Mouse (Mus musculus): ENCODE measurements around the gene 1110065P20Rik. TPM values are rescaled to one million over a fixed set of nuclear protein-coding genes. Genes with fewer than 3 reads are reported as not detected.

Gene 1110065P20Rik
- polyA plus RNA-seq, 1 experiment, result 14.7 TPM

DNA sequence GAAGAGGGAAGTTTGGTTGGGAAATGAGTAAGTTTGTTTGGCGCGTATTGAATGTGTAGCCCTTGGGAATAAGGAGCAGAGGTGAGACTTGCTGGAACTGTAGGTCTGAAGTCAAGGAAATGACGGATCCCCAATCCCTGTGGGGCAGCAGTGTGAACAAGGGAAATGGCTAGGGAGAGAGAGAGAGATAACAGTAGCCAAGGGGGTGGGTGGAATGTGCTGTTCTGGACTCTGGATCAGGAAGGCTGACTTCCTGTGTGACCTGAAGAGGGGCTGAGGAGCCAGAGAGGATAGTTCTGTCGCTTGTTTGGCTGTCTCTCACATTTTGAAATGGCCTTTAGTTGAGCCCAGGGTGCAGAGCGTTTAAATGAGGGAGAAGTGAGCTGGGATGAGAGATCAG is 42.5 kb downstream of the 1110065P20Rik start:
- no peak for TF ChIP-seq POLR2A (IDR thresholded peaks at IDR 0.05; ENCODE audit: low read depth, low read length)
- TF ChIP-seq CTCF (IDR thresholded peaks at IDR 0.05; ENCODE audit: extremely low read depth, insufficient read depth, insufficient read length, insufficient replicate concordance), result no peak
- H3K4me1 ChIP-seq (ENCODE audit: control insufficient read depth, insufficient read depth, insufficient read length), result no peaks in the 10 kb centered on the region
- no peak overlapping the region for H3K27ac ChIP-seq (ENCODE audit: insufficient read depth, low read length)
- H3K36me3 ChIP-seq (ENCODE audit: control insufficient read depth, insufficient read depth, low read length), result peaks cover 12% of the 10 kb centered on the region
- no peaks in the 10 kb centered on the region for H3K27me3 ChIP-seq (ENCODE audit: control insufficient read depth, insufficient read depth, low read length)
- WGBS, result 84% methylated on average over 5 of the region's 5 CpGs
- H3K4me3 ChIP-seq (ENCODE audit: extremely low read depth, insufficient read depth, insufficient read length), result no peak overlapping the region
- DNase-seq (ENCODE audit: low read depth in 1 of 2, low spot score in 2 of 2), result no peak

DNA sequence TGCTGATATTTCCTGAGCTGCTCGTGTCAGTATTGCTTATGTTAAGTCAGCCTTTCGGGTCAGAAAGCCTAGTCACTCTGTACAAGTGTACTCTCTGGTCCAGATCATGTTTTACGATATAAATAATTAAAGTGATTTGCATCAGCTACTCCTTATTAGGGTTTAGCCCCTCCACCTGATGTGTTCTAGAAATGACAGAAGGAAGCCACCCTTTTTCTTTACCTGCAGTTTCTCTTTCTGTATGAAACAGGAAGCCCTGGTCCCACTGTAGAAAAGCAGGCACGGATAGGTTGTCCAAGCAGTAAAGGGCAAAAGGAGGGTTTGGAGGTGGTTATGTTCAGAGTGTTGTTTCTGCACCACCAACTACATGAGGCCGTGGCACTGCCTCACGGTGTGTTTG is 47.6 kb downstream of the 1110065P20Rik start:
- Histone ChIP-seq H3K27ac (ENCODE audit: insufficient read depth, low read length) (no peak overlapping the region), H3K36me3 (ENCODE audit: control insufficient read depth, insufficient read depth, low read length) (peaks cover 12% of the 10 kb centered on the region), H3K27me3 (ENCODE audit: control insufficient read depth, insufficient read depth, low read length) (no peaks in the 10 kb centered on the region), H3K4me3 (ENCODE audit: extremely low read depth, insufficient read depth, insufficient read length) (no peak overlapping the region), H3K4me1 (ENCODE audit: control insufficient read depth, insufficient read depth, insufficient read length) (peaks cover 3% of the 10 kb centered on the region; the same call in 1 of the 2 replicates)
- no peak for TF ChIP-seq POLR2A (IDR thresholded peaks at IDR 0.05; ENCODE audit: low read depth, low read length)
- no peak for TF ChIP-seq CTCF (IDR thresholded peaks at IDR 0.05; ENCODE audit: extremely low read depth, insufficient read depth, insufficient read length, insufficient replicate concordance)
- WGBS, result 52% methylated on average over 6 of the region's 6 CpGs
- DNase-seq (ENCODE audit: low read depth in 1 of 2, low spot score in 2 of 2), result no peak

DNA sequence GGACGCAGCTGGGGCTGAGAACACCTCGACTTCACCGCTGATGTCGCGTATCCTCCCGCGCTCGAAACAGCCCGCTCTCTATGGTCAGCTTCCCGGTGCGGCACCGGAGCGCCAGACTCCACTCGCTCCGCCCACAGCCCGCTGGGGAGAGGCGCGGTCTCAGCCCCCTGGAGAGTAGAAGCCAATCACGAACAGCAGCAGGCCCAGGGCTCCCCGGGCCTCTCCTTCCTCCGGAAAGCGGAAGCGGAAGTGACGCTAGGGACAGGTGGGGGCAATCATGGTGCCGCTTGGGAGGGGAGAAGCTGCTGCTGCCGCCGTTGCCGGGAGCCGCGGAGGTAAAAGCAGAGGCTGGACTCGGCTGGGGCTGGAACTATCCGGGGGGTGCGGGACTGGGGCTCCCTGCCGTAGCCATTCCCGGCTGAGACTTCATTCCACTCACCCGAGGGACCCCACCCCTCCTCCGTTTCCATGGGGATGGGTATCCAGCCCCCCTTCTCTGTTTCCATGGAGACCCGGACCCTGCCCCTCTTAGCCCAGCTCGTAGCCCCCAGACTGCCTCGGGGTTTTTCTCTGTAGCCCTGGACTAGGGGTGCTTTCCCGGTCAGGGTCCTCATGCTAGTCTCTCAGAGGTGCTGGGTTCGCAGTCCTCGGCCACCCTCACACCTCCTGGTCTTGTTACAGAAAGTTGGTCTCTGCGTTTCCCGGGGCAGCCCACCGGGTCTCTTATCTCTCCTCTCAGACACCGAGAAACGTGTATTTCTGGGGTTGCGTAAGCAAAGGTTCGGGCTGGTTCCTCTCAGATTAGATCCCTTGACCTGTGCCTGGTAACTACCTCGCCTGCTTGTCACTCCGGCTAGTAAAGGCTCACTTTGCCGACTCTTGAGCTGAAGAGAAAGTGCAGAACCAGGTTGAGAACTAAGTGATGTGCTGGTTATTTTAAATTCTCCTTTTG is 48.4 kb downstream of the 1110065P20Rik start:
- Histone ChIP-seq H3K27ac (ENCODE audit: insufficient read depth, low read length) (peak overlapping the region; percentile 97), H3K27me3 (ENCODE audit: control insufficient read depth, insufficient read depth, low read length) (no peaks in the 10 kb centered on the region), H3K4me3 (ENCODE audit: extremely low read depth, insufficient read depth, insufficient read length) (peak overlapping the region; percentile 92), H3K4me1 (ENCODE audit: control insufficient read depth, insufficient read depth, insufficient read length) (peaks cover 3% of the 10 kb centered on the region; the same call in 1 of the 2 replicates), H3K36me3 (ENCODE audit: control insufficient read depth, insufficient read depth, low read length) (peaks cover 16% of the 10 kb centered on the region)
- 1% methylated on average over 53 of the region's 53 CpGs for WGBS
- TF ChIP-seq CTCF (IDR thresholded peaks at IDR 0.05; ENCODE audit: extremely low read depth, insufficient read depth, insufficient read length, insufficient replicate concordance), result no peak
- peak; percentile 63 for TF ChIP-seq POLR2A (IDR thresholded peaks at IDR 0.05; ENCODE audit: low read depth, low read length)
- peak; percentile 96 to 97 for DNase-seq (ENCODE audit: low read depth in 1 of 2, low spot score in 2 of 2)

DNA sequence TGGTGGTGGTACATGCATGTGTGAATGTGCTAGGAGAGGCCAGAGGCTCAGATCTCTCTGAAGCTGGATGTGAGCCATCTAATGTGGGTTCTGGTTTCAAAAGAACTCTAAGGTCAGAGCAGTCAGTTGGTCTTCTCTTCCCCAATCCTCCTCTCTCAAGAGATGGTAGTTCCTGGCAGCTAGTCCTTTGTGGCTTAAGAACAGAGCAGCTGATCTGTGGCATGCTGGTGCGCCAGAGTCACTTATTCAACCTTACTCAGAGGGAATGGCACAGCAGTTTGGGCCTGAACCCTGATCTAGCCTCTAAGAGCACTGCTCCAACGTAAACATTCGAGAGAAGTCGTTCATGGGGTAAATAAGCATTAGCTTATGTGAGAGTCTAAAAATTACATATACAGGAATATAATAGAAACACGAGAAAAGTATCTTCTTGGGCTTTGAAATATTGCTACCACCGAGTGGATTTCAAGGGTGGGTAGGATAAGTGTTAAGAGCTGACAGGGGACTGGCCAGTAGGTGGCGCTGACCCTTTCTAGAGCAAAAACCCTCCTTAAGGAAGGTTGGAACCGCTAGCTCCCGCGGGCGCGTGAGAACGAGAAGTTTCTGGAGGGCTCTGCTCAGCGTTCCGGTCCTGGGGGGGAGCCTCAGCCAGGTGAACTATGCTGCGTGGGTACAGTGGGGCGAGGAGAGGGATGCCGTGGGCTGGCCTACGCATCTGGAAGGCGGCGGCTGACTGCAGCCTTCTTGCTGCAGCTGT is 49.3 kb downstream of the 1110065P20Rik start, which contains the start of gene Mtf1:
Gene Mtf1, plus strand, starts transcription at position 553 of the 757 bp plus-strand sequence.
- WGBS, result 4% methylated on average over 20 of the region's 21 CpGs
- Histone ChIP-seq H3K4me1 (ENCODE audit: control insufficient read depth, insufficient read depth, insufficient read length) (peaks cover 3% of the 10 kb centered on the region; the same call in 1 of the 2 replicates), H3K27ac (ENCODE audit: insufficient read depth, low read length) (peak within 1 kb of the TSS; percentile 97), H3K36me3 (ENCODE audit: control insufficient read depth, insufficient read depth, low read length) (peaks cover 15% of the 10 kb centered on the region), H3K4me3 (ENCODE audit: extremely low read depth, insufficient read depth, insufficient read length) (peak within 1 kb of the TSS; percentile 92), H3K27me3 (ENCODE audit: control insufficient read depth, insufficient read depth, low read length) (no peaks in the 10 kb centered on the region)
- peak; percentile 44; the same call in 1 of the 2 replicates for TF ChIP-seq CTCF (IDR thresholded peaks at IDR 0.05; ENCODE audit: extremely low read depth, insufficient read depth, insufficient read length, insufficient replicate concordance)
- no peak for TF ChIP-seq POLR2A (IDR thresholded peaks at IDR 0.05; ENCODE audit: low read depth, low read length)
- DNase-seq (ENCODE audit: low read depth in 1 of 2, low spot score in 2 of 2), result peak; percentile 77 to 83

Other genes with a start within 250 kb of the 1110065P20Rik start
- gene 3100002H09Rik, start 240.4 kb downstream of the 1110065P20Rik start, polyA plus RNA-seq (2012; rRNA removed), result not detected in 2 replicates
- 0.02 and 0.06 TPM in 2 replicates for gene Pou3f1, start 194.4 kb downstream of the 1110065P20Rik start, polyA plus RNA-seq (2012; rRNA removed)
- gene Utp11, start 157.6 kb downstream of the 1110065P20Rik start, polyA plus RNA-seq (2012; rRNA removed), result 3.0 and 3.4 TPM in 2 replicates
- gene Fhl3, start 150.5 kb downstream of the 1110065P20Rik start, polyA plus RNA-seq (2012; rRNA removed), result 19.4 and 25.0 TPM in 2 replicates
- gene Sf3a3, start 136.4 kb downstream of the 1110065P20Rik start, polyA plus RNA-seq (2012; rRNA removed), result 8.6 and 8.8 TPM in 2 replicates
- 31.3 and 33.4 TPM in 2 replicates for gene Inpp5b, start 109.3 kb downstream of the 1110065P20Rik start, polyA plus RNA-seq (2012; rRNA removed)
- gene Mtf1, start 49.1 kb downstream of the 1110065P20Rik start, polyA plus RNA-seq (2012; rRNA removed), result 5.5 and 5.9 TPM in 2 replicates
- 25.5 and 28.0 TPM in 2 replicates for gene Yrdc, start 517 bp downstream of the 1110065P20Rik start, polyA plus RNA-seq (2012; rRNA removed)
- 0.65 TPM in 2 replicates for gene Maneal, start 11.0 kb upstream of the 1110065P20Rik start, polyA plus RNA-seq (2012; rRNA removed)
- gene Epha10, start 29.7 kb upstream of the 1110065P20Rik start, polyA plus RNA-seq (2012; rRNA removed), result not detected in 2 replicates
- gene 9930104L06Rik, start 85.9 kb upstream of the 1110065P20Rik start, polyA plus RNA-seq (2012; rRNA removed), result 13.2 and 13.6 TPM in 2 replicates
- 14.8 and 19.0 TPM in 2 replicates for gene Cdca8, start 88.1 kb upstream of the 1110065P20Rik start, polyA plus RNA-seq (2012; rRNA removed)
- 6.2 and 7.2 TPM in 2 replicates for gene Rspo1, start 135.2 kb upstream of the 1110065P20Rik start, polyA plus RNA-seq (2012; rRNA removed)
- 10.3 and 11.1 TPM in 2 replicates for gene Gnl2, start 165.4 kb upstream of the 1110065P20Rik start, polyA plus RNA-seq (2012; rRNA removed)
- not detected in 2 replicates for gene Dnali1, start 214.5 kb upstream of the 1110065P20Rik start, polyA plus RNA-seq (2012; rRNA removed)
- 7.2 and 9.1 TPM in 2 replicates for gene Snip1, start 215.5 kb upstream of the 1110065P20Rik start, polyA plus RNA-seq (2012; rRNA removed)
- gene Meaf6, start 233.9 kb upstream of the 1110065P20Rik start, polyA plus RNA-seq (2012; rRNA removed), result 11.3 and 12.7 TPM in 2 replicates